In genomic region chr13:31827820-31828332, GRCm38 (mm10) we compare ENCODE assay signal across 16 mouse cellular contexts. TPM values are rescaled to one million over a fixed set of nuclear protein-coding genes. Genes with fewer than 3 reads are reported as not detected.
"Had no signal": no experiment of that assay in that cellular context is flagged by ENCODE, and none has a peak within 500 bp of the region (broad histone marks: within the 10 kb centered on the region; RNA-seq: fewer than 3 reads in every experiment).

No protein-coding gene starts in this region.

- H3K36me3 ChIP-seq: limb, embryonic 13.5 days; midbrain, embryonic 15.5 days; neural tube, embryonic 13.5 days; stomach, embryonic 15.5 days had no signal

- ATAC-seq: midbrain, embryonic 15.5 days had no signal

- H3K4me3 ChIP-seq: limb, embryonic 13.5 days; midbrain, embryonic 15.5 days; neural tube, embryonic 13.5 days; stomach, embryonic 15.5 days had no signal

- H3K9me3 ChIP-seq: limb, embryonic 13.5 days; midbrain, embryonic 15.5 days; neural tube, embryonic 13.5 days; stomach, embryonic 15.5 days had no signal

- H3K4me1 ChIP-seq: midbrain, embryonic 15.5 days; stomach, embryonic 15.5 days had no signal

- DNase-seq: kidney, adult 11 months; kidney, adult 9 months; kidney, postnatal 14 days; layer of hippocampus, postnatal 36 days; left cerebral cortex, postnatal 4 days; lung, adult 18-20 months; lung, postnatal 14 days; retina, postnatal 1 day; right cerebral cortex, postnatal 4 days; thymus, postnatal 36 days had no signal

- H3K4me2 ChIP-seq: limb, embryonic 13.5 days; midbrain, embryonic 15.5 days; neural tube, embryonic 13.5 days; stomach, embryonic 15.5 days had no signal

- H3K27ac ChIP-seq: limb, embryonic 13.5 days; liver, embryonic 14.5 days; midbrain, embryonic 15.5 days; neural tube, embryonic 13.5 days; stomach, embryonic 15.5 days had no signal

- H3K9ac ChIP-seq: limb, embryonic 13.5 days; liver, embryonic 14.5 days; midbrain, embryonic 15.5 days; neural tube, embryonic 13.5 days; stomach, embryonic 15.5 days had no signal

RNA-seq across cellular contexts. Expression of gene Foxc1, which starts 21.4 kb away (rescaled TPM):
- total RNA-seq: megakaryocyte-erythroid progenitor cell, adult 5-6 weeks had no signal
